Mouse (Mus musculus): Measurements from ENCODE around the gene Itpr3. TPM values are rescaled to one million over a fixed set of nuclear protein-coding genes. Genes with fewer than 3 reads are reported as not detected.

Itpr3 gene
- total and polyA plus RNA-seq, 3 experiments: 4.6 to 6.7 (median 6.2) TPM

GRCm38 (mm10) chr17:27122701-27123100 lies 65.6 kb downstream of the Itpr3 start:
- WGBS: 81% methylated on average over 11 of the region's 11 CpGs
- H3K27me3 ChIP-seq (ENCODE audit: control insufficient read depth, insufficient read depth, low read length): no peaks in the 10 kb centered on the region
- no peak for DNase-seq
- H3K4me3 ChIP-seq: no peak overlapping the region
- no peak overlapping the region for H3K9ac ChIP-seq (ENCODE audit: low read depth, low read length)
- no peak overlapping the region for H3K27ac ChIP-seq
- intact Hi-C loops (cut with DNase I): no loop called here
- no peaks in the 10 kb centered on the region for H3K36me3 ChIP-seq (ENCODE audit: control insufficient read depth, insufficient read depth, low read length)
- TF ChIP-seq POLR2A (IDR thresholded peaks at IDR 0.05; ENCODE audit: insufficient read depth, low read depth, low read length) (no peak), CTCF (IDR thresholded peaks at IDR 0.05) (no peak), EP300 (IDR thresholded peaks at IDR 0.05; ENCODE audit: insufficient read depth, low read depth, low read length) (no peak)
- peaks cover 6% of the 10 kb centered on the region for H3K4me1 ChIP-seq (ENCODE audit: control insufficient read depth, insufficient read depth, low read length)
- 0 out of 2 replicates have a peak, but pooled peaks cover 1% of the 10 kb centered on the region for H3K79me2 ChIP-seq (replicated peaks; ENCODE audit: control insufficient read depth, insufficient read depth, low read length)

GRCm38 (mm10) chr17:27123103-27123502 lies 66.0 kb downstream of the Itpr3 start:
- H3K27me3 ChIP-seq (ENCODE audit: control insufficient read depth, insufficient read depth, low read length): no peaks in the 10 kb centered on the region
- H3K27ac ChIP-seq: no peak overlapping the region
- no peaks in the 10 kb centered on the region for H3K36me3 ChIP-seq (ENCODE audit: control insufficient read depth, insufficient read depth, low read length)
- WGBS: 91% methylated on average over 2 of the region's 2 CpGs
- H3K4me3 ChIP-seq: no peak overlapping the region
- no peak for DNase-seq
- intact Hi-C loops (cut with DNase I): no loop called here
- H3K79me2 ChIP-seq (replicated peaks; ENCODE audit: control insufficient read depth, insufficient read depth, low read length): 0 out of 2 replicates have a peak, but pooled peaks cover 1% of the 10 kb centered on the region
- TF ChIP-seq EP300 (IDR thresholded peaks at IDR 0.05; ENCODE audit: insufficient read depth, low read depth, low read length) (no peak), POLR2A (IDR thresholded peaks at IDR 0.05; ENCODE audit: insufficient read depth, low read depth, low read length) (no peak), CTCF (IDR thresholded peaks at IDR 0.05) (no peak)
- H3K4me1 ChIP-seq (ENCODE audit: control insufficient read depth, insufficient read depth, low read length): peaks cover 6% of the 10 kb centered on the region
- H3K9ac ChIP-seq (ENCODE audit: low read depth, low read length): no peak overlapping the region

GRCm38 (mm10) chr17:27123813-27124375 lies 66.8 kb downstream of the Itpr3 start:
- Histone ChIP-seq H3K27me3 (ENCODE audit: control insufficient read depth, insufficient read depth, low read length) (no peaks in the 10 kb centered on the region), H3K9ac (ENCODE audit: low read depth, low read length) (no peak overlapping the region), H3K36me3 (ENCODE audit: control insufficient read depth, insufficient read depth, low read length) (no peaks in the 10 kb centered on the region), H3K27ac (peak overlapping the region; percentile 28; the same call in 1 of the 2 replicates), H3K4me3 (no peak overlapping the region), H3K79me2 (replicated peaks; ENCODE audit: control insufficient read depth, insufficient read depth, low read length) (peaks cover 1% of the 10 kb centered on the region; the same call in 1 of the 2 replicates), H3K4me1 (ENCODE audit: control insufficient read depth, insufficient read depth, low read length) (peaks cover 6% of the 10 kb centered on the region)
- intact Hi-C loops (cut with DNase I): no loop called here
- WGBS: 77% methylated on average over 7 of the region's 7 CpGs
- TF ChIP-seq EP300 (IDR thresholded peaks at IDR 0.05; ENCODE audit: insufficient read depth, low read depth, low read length): no peak
- TF ChIP-seq POLR2A (IDR thresholded peaks at IDR 0.05; ENCODE audit: insufficient read depth, low read depth, low read length): no peak
- no peak for TF ChIP-seq CTCF (IDR thresholded peaks at IDR 0.05)
- no peak for DNase-seq

- no peaks in the 10 kb centered on the region for H3K27me3 ChIP-seq (ENCODE audit: control insufficient read depth, insufficient read depth, low read length)
- WGBS: 41% methylated on average over 12 of the region's 12 CpGs
- no peak overlapping the region for H3K9ac ChIP-seq (ENCODE audit: low read depth, low read length)
- no peaks in the 10 kb centered on the region for H3K36me3 ChIP-seq (ENCODE audit: control insufficient read depth, insufficient read depth, low read length)
- H3K27ac ChIP-seq: peak overlapping the region; percentile 2; the same call in 1 of the 2 replicates
- peaks cover 10% of the 10 kb centered on the region for H3K4me1 ChIP-seq (ENCODE audit: control insufficient read depth, insufficient read depth, low read length)
- H3K79me2 ChIP-seq (replicated peaks; ENCODE audit: control insufficient read depth, insufficient read depth, low read length): peaks cover 1% of the 10 kb centered on the region; the same call in 1 of the 2 replicates
- DNase-seq: peak; percentile 65 to 81
- no peak overlapping the region for H3K4me3 ChIP-seq
- TF ChIP-seq POLR2A (IDR thresholded peaks at IDR 0.05; ENCODE audit: insufficient read depth, low read depth, low read length) (no peak), CTCF (IDR thresholded peaks at IDR 0.05) (peak; percentile 90), EP300 (IDR thresholded peaks at IDR 0.05; ENCODE audit: insufficient read depth, low read depth, low read length) (0 out of 2 replicates have a peak, but pooled peaks have one; percentile 36)
- intact Hi-C loops (cut with DNase I): loop anchor here (1.0 kb wide), 1 partner anchor 93 kb away; no protein-coding TSS in a partner anchor
Observed at GRCm38 (mm10) chr17:27125185-27125584, 68.1 kb downstream of the Itpr3 start.

- intact Hi-C loops (cut with DNase I): loop anchor here (1.0 kb wide), 1 partner anchor 93 kb away; no protein-coding TSS in a partner anchor
- no peak overlapping the region for H3K9ac ChIP-seq (ENCODE audit: low read depth, low read length)
- 93% methylated on average over 11 of the region's 11 CpGs for WGBS
Observed at GRCm38 (mm10) chr17:27125669-27126202, 68.6 kb downstream of the Itpr3 start.

GRCm38 (mm10) chr17:27126974-27127373 lies 69.9 kb downstream of the Itpr3 start:
- H3K27me3 ChIP-seq (ENCODE audit: control insufficient read depth, insufficient read depth, low read length): no peaks in the 10 kb centered on the region
- intact Hi-C loops (cut with DNase I): no loop called here
- no peak overlapping the region for H3K27ac ChIP-seq
- H3K9ac ChIP-seq (ENCODE audit: low read depth, low read length): no peak overlapping the region
- TF ChIP-seq CTCF (IDR thresholded peaks at IDR 0.05) (no peak), EP300 (IDR thresholded peaks at IDR 0.05; ENCODE audit: insufficient read depth, low read depth, low read length) (no peak), POLR2A (IDR thresholded peaks at IDR 0.05; ENCODE audit: insufficient read depth, low read depth, low read length) (no peak)
- DNase-seq: no peak
- H3K79me2 ChIP-seq (replicated peaks; ENCODE audit: control insufficient read depth, insufficient read depth, low read length): peaks cover 1% of the 10 kb centered on the region; the same call in 1 of the 2 replicates
- H3K36me3 ChIP-seq (ENCODE audit: control insufficient read depth, insufficient read depth, low read length): no peaks in the 10 kb centered on the region
- 89% methylated on average over 10 of the region's 10 CpGs for WGBS
- no peak overlapping the region for H3K4me3 ChIP-seq
- H3K4me1 ChIP-seq (ENCODE audit: control insufficient read depth, insufficient read depth, low read length): peaks cover 5% of the 10 kb centered on the region

More at GRCm38 (mm10) chr17:27125669-27126202, 68.6 kb downstream of the Itpr3 start:
- Histone ChIP-seq H3K36me3 (ENCODE audit: control insufficient read depth, insufficient read depth, low read length) (no peaks in the 10 kb centered on the region), H3K4me1 (ENCODE audit: control insufficient read depth, insufficient read depth, low read length) (peaks cover 8% of the 10 kb centered on the region), H3K4me3 (no peak overlapping the region), H3K27ac (no peak overlapping the region), H3K79me2 (replicated peaks; ENCODE audit: control insufficient read depth, insufficient read depth, low read length) (peaks cover 1% of the 10 kb centered on the region; the same call in 1 of the 2 replicates), H3K27me3 (ENCODE audit: control insufficient read depth, insufficient read depth, low read length) (no peaks in the 10 kb centered on the region)
- no peak for DNase-seq
- TF ChIP-seq CTCF (IDR thresholded peaks at IDR 0.05) (no peak), EP300 (IDR thresholded peaks at IDR 0.05; ENCODE audit: insufficient read depth, low read depth, low read length) (no peak), POLR2A (IDR thresholded peaks at IDR 0.05; ENCODE audit: insufficient read depth, low read depth, low read length) (no peak)

Data from heart, adult 2 months (tissue).